Mouse (Mus musculus) bone marrow macrophage, adult 2 months (primary cell): Measurements from ENCODE around the gene Zcchc2.

Experiments
- CTCF ChIP-seq: IDR thresholded peaks from 2 replicates; pipeline ENCODE4 v1.5.1; 2012; ENCODE audit warnings: low read depth, mild to moderate bottlenecking, low read length, moderate library complexity
- POLR2A ChIP-seq: IDR thresholded peaks from 2 replicates; pipeline ENCODE4 v1.6.1; 2012; ENCODE audit warnings: mild to moderate bottlenecking, low read depth, low read length, borderline replicate concordance

GRCm38 (mm10) chr1:106074656-106075055, 84.5 kb downstream of the Zcchc2 start:
- TF ChIP-seq CTCF (no peak), POLR2A (no peak)
